Mouse (Mus musculus) hindlimb bud, embryonic 11.5 days (tissue): ENCODE data around the gene Prr22.

Source experiments
- DNase-seq: peaks from one replicate; pipeline ENCODE4 v3.0.0-alpha.2; 2012; ENCODE audit warnings: low read depth, low spot score; ENCODE audit errors: extremely low spot score

Gene Prr22

GRCm38 (mm10) chr17:56759261-56759660, 10.8 kb upstream of the Prr22 start:
- no peak for DNase-seq

- DNase-seq: no peak
These were observed 9.0 kb upstream of the Prr22 start for GRCm38 (mm10) chr17:56761077-56761476.

GRCm38 (mm10) chr17:56761991-56762410, 8.0 kb upstream of the Prr22 start:
- DNase-seq: no peak

- DNase-seq: no peak
These were observed 7.0 kb upstream of the Prr22 start for GRCm38 (mm10) chr17:56762769-56763731.

GRCm38 (mm10) chr17:56763741-56764250, 6.3 kb upstream of the Prr22 start:
- DNase-seq: no peak

- DNase-seq: no peak
These were observed 5.3 kb upstream of the Prr22 start, which contains the start of gene Dus3l for GRCm38 (mm10) chr17:56764474-56765354. Gene Dus3l, plus strand, starts transcription at chr17:56764757.

GRCm38 (mm10) chr17:56765431-56765830, 4.6 kb upstream of the Prr22 start:
- DNase-seq: no peak

- no peak for DNase-seq
These were observed 3.2 kb upstream of the Prr22 start for GRCm38 (mm10) chr17:56766631-56767405.

GRCm38 (mm10) chr17:56767531-56768135, 2.4 kb upstream of the Prr22 start:
- DNase-seq: no peak

- no peak for DNase-seq
These were observed 1.1 kb upstream of the Prr22 start for GRCm38 (mm10) chr17:56768941-56769340.

- DNase-seq: no peak
These were observed 7.5 kb downstream of the Prr22 start for GRCm38 (mm10) chr17:56777568-56777967.

GRCm38 (mm10) chr17:56778779-56779362, 8.8 kb downstream of the Prr22 start:
- no peak for DNase-seq

- DNase-seq: no peak
These were observed 10.4 kb downstream of the Prr22 start for GRCm38 (mm10) chr17:56780291-56780978.

GRCm38 (mm10) chr17:56788886-56789285, 18.8 kb downstream of the Prr22 start:
- DNase-seq: no peak

- no peak for DNase-seq
These were observed 19.2 kb downstream of the Prr22 start for GRCm38 (mm10) chr17:56789286-56789685.

GRCm38 (mm10) chr17:56792588-56792987, 22.5 kb downstream of the Prr22 start:
- DNase-seq: no peak

- no peak for DNase-seq
These were observed 23.7 kb downstream of the Prr22 start for GRCm38 (mm10) chr17:56793614-56794319.

- no peak for DNase-seq
These were observed 29.2 kb downstream of the Prr22 start for GRCm38 (mm10) chr17:56799276-56799675.

- no peak for DNase-seq
These were observed 32.0 kb downstream of the Prr22 start for GRCm38 (mm10) chr17:56802065-56802464.
